Comparison of ENCODE assay signal across 21 mouse cellular contexts in genomic region chr7:65873902-65874301, GRCm38 (mm10). TPM values are rescaled to one million over a fixed set of nuclear protein-coding genes. Genes with fewer than 3 reads are reported as not detected.
DNase-seq lines count a peak whose midpoint lies in the region; ATAC-seq and TF ChIP-seq lines count a peak whose summit lies in the region.
"Had no signal": no experiment of that assay in that cellular context is flagged by ENCODE, and none has a peak within 500 bp of the region (broad histone marks: within the 10 kb centered on the region; RNA-seq: fewer than 3 reads in every experiment).

No protein-coding gene starts in this region.

- no peaks in the 10 kb centered on the region for H3K27me3 ChIP-seq in E14TG2a.4 (ENCODE audit: insufficient read depth, low read length)
- H3K27me3 ChIP-seq in ES-Bruce4 (ENCODE audit: control insufficient read depth, insufficient read depth, low read length, poor library complexity, severe bottlenecking): no peaks in the 10 kb centered on the region
- H3K27me3 ChIP-seq in liver, embryonic 13.5 days: no peaks in the 10 kb centered on the region
- H3K27me3 ChIP-seq in liver, postnatal 0 days (ENCODE audit: insufficient read depth, low read length): no peaks in the 10 kb centered on the region
- no peaks in the 10 kb centered on the region; the same call in 1 of the 2 replicates for H3K27me3 ChIP-seq in forebrain, embryonic 10.5 days (ENCODE audit: poor library complexity, severe bottlenecking)
- H3K27me3 ChIP-seq: embryonic facial prominence, embryonic 15.5 days; hindbrain, embryonic 15.5 days; Patski had no signal

- H3K9me3 ChIP-seq in E14TG2a.4 (ENCODE audit: low read length) (no peaks in the 10 kb centered on the region), ES-Bruce4 (replicated peaks; ENCODE audit: control insufficient read depth, insufficient read depth, low read length, poor library complexity, severe bottlenecking) (no peaks in the 10 kb centered on the region)
- H3K9me3 ChIP-seq in liver, embryonic 13.5 days (replicated peaks): no peaks in the 10 kb centered on the region
- no peaks in the 10 kb centered on the region for H3K9me3 ChIP-seq in liver, postnatal 0 days (ENCODE audit: low read length)
- H3K9me3 ChIP-seq in forebrain, embryonic 10.5 days: no peaks in the 10 kb centered on the region
- H3K9me3 ChIP-seq: embryonic facial prominence, embryonic 15.5 days; forebrain, embryonic 12.5 days; heart, embryonic 13.5 days; hindbrain, embryonic 15.5 days had no signal

- no peak overlapping the region for H3K9ac ChIP-seq in ES-Bruce4 (ENCODE audit: low read depth, poor library complexity, severe bottlenecking)
- H3K9ac ChIP-seq in liver, embryonic 13.5 days: no peak overlapping the region
- H3K9ac ChIP-seq in liver, postnatal 0 days (replicated peaks): no peak overlapping the region
- H3K9ac ChIP-seq: embryonic facial prominence, embryonic 15.5 days; forebrain, embryonic 12.5 days; forebrain, postnatal 0 days; heart, embryonic 13.5 days; hindbrain, embryonic 15.5 days had no signal

- TF ChIP-seq EP300 in ES-Bruce4 (IDR thresholded peaks at IDR 0.05; ENCODE audit: insufficient read depth, low read depth, low read length): no peak
- no peak for TF ChIP-seq EP300 in liver, postnatal 0 days (IDR thresholded peaks at IDR 0.05; ENCODE audit: low read depth)

- H3K27ac ChIP-seq in ES-Bruce4 (ENCODE audit: insufficient read depth, low read length): peak overlapping the region; percentile 92
- H3K27ac ChIP-seq in liver, embryonic 13.5 days: peak overlapping the region; percentile 13; the same call in 1 of the 2 replicates
- no peak overlapping the region for H3K27ac ChIP-seq in liver, postnatal 0 days (ENCODE audit: low read depth)
- no peak overlapping the region for H3K27ac ChIP-seq in forebrain, embryonic 10.5 days
- H3K27ac ChIP-seq: embryonic facial prominence, embryonic 15.5 days; forebrain, embryonic 12.5 days; gastrocnemius, adult 2 months; heart, embryonic 13.5 days; hindbrain, embryonic 15.5 days had no signal

- no peak for TF ChIP-seq POLR2A in ES-Bruce4 (IDR thresholded peaks at IDR 0.05; ENCODE audit: insufficient read depth, low read length)

- peak overlapping the region; percentile 11; the same call in 1 of the 2 replicates for H3K4me3 ChIP-seq in E14TG2a.4 (replicated peaks; ENCODE audit: low read length)
- no peak overlapping the region for H3K4me3 ChIP-seq in ES-Bruce4 (ENCODE audit: low read depth, low read length)
- H3K4me3 ChIP-seq in liver, embryonic 13.5 days (replicated peaks): no peak overlapping the region
- H3K4me3 ChIP-seq in liver, postnatal 0 days (ENCODE audit: low read depth, low read length): no peak overlapping the region
- no peak overlapping the region for H3K4me3 ChIP-seq in forebrain, embryonic 10.5 days
- H3K4me3 ChIP-seq: embryonic facial prominence, embryonic 15.5 days; forebrain, embryonic 12.5 days; gastrocnemius, adult 2 months; heart, embryonic 13.5 days; hindbrain, embryonic 15.5 days had no signal

- H3K36me3 ChIP-seq in E14TG2a.4 (ENCODE audit: insufficient read depth, low read length) (no peaks in the 10 kb centered on the region), ES-Bruce4 (ENCODE audit: control insufficient read depth, insufficient read depth, low read length, poor library complexity, severe bottlenecking) (no peaks in the 10 kb centered on the region)
- H3K36me3 ChIP-seq in liver, embryonic 13.5 days: no peaks in the 10 kb centered on the region
- no peaks in the 10 kb centered on the region for H3K36me3 ChIP-seq in liver, postnatal 0 days (replicated peaks; ENCODE audit: insufficient read depth, low read length)
- H3K36me3 ChIP-seq in forebrain, embryonic 10.5 days (replicated peaks): no peaks in the 10 kb centered on the region
- H3K36me3 ChIP-seq: embryonic facial prominence, embryonic 15.5 days; forebrain, embryonic 12.5 days; heart, embryonic 13.5 days; hindbrain, embryonic 15.5 days had no signal

- WGBS in liver, embryonic 13.5 days (ENCODE audit: insufficient replicate concordance): 56% methylated on average over 2 of the region's 2 CpGs
- WGBS in liver, postnatal 0 days (ENCODE audit: insufficient replicate concordance): 62% methylated on average over 2 of the region's 2 CpGs
- 85% methylated on average over 2 of the region's 2 CpGs for WGBS in forebrain, embryonic 10.5 days

- peak; percentile 73 for ATAC-seq in liver, embryonic 13.5 days (ENCODE audit: low read depth)
- 0 out of 2 replicates have a peak, but pooled peaks have one; percentile 33 for ATAC-seq in liver, postnatal 0 days
- ATAC-seq: activated CD4-positive, CD25-positive, alpha-beta regulatory T cell, adult 4 months; forebrain, postnatal 0 days; Patski had no signal

- DNase-seq in liver, embryonic 13.5 days: no peak
- DNase-seq in liver, postnatal 0 days: no peak
- DNase-seq in left cerebral cortex, adult 9 months (ENCODE audit: low spot score in 2 of 2): no peak
- no peak for DNase-seq in cerebellum, adult 18-20 months
- DNase-seq in right cerebral cortex, adult 2 months (ENCODE audit: low spot score in 2 of 2): no peak
- no peak for DNase-seq in forebrain, embryonic 10.5 days (ENCODE audit: extremely low spot score, low spot score)
- DNase-seq: adrenal gland, postnatal 25 days; cerebellum, adult 2 months; embryo, embryonic 11 days; forebrain, postnatal 0 days; gastrocnemius, adult 2 months; gastrocnemius, postnatal 36 days; heart, postnatal 36 days had no signal

- TF ChIP-seq CTCF in E14TG2a.4 (conservative IDR thresholded peaks at IDR 0.05; ENCODE audit: low read length) (no peak), ES-Bruce4 (IDR thresholded peaks at IDR 0.05; ENCODE audit: low read depth, low read length) (no peak)
- no peak for TF ChIP-seq CTCF in liver, postnatal 0 days (IDR thresholded peaks at IDR 0.05; ENCODE audit: low read depth)

- peak overlapping the region; percentile 28 for H3K4me2 ChIP-seq in liver, embryonic 13.5 days
- H3K4me2 ChIP-seq in liver, postnatal 0 days (ENCODE audit: low read depth, low read length): no peak overlapping the region
- H3K4me2 ChIP-seq: embryonic facial prominence, embryonic 15.5 days; forebrain, embryonic 12.5 days; heart, embryonic 13.5 days; hindbrain, embryonic 15.5 days had no signal

- H3K4me1 ChIP-seq in E14TG2a.4 (replicated peaks; ENCODE audit: low read depth, low read length) (peaks cover 91% of the 10 kb centered on the region), ES-Bruce4 (ENCODE audit: control insufficient read depth, insufficient read depth, low read length) (peaks cover 19% of the 10 kb centered on the region)
- peaks cover 20% of the 10 kb centered on the region for H3K4me1 ChIP-seq in liver, embryonic 13.5 days (replicated peaks)
- H3K4me1 ChIP-seq in liver, postnatal 0 days (ENCODE audit: insufficient read depth): peaks cover 12% of the 10 kb centered on the region
- H3K4me1 ChIP-seq in forebrain, embryonic 10.5 days: peaks cover 32% of the 10 kb centered on the region

RNA-seq across cellular contexts. Expression of gene Pcsk6, which starts 12.4 kb away (rescaled TPM):
- polyA plus RNA-seq in ES-Bruce4 (2011; ENCODE audit: insufficient read depth, insufficient read length, low read depth, missing spikeins): 38.5 and 39.5 TPM in 2 replicates
- polyA plus RNA-seq in liver, embryonic 13.5 days (2015; fragmentation: Nextera tagmentation; extraction: Ambion mirVana): 0.51 and 0.63 TPM in 2 replicates
- 3.6 and 4.7 TPM in 2 replicates for polyA plus RNA-seq in liver, postnatal 0 days (2015; fragmentation: Nextera tagmentation; extraction: Ambion mirVana)
- polyA plus RNA-seq in forebrain, embryonic 10.5 days (2016; fragmentation: Nextera tagmentation; extraction: Ambion mirVana): 1.2 and 1.8 TPM in 2 replicates
- polyA plus RNA-seq: activated CD4-positive, CD25-positive, alpha-beta regulatory T cell, adult 4 months had no signal

Comparison
In these comparisons a context has a peak if more than half of its experiments do, and no peak if none do; other contexts are left out.
1. H3K27ac ChIP-seq: peak in ES-Bruce4 (single experiment) and liver, embryonic 13.5 days (single experiment); none in liver, postnatal 0 days (single experiment) and forebrain, embryonic 10.5 days (single experiment).